Mouse (Mus musculus) spleen, postnatal 4 days (tissue): Measurements from ENCODE around the gene Syt8.

Source experiments
- DNase-seq, 2 experiments: peaks; one replicate each; pipeline ENCODE4 v3.0.0; 2022; ENCODE audit warnings: low spot score in 2 of 2

The Syt8 gene

GRCm38 (mm10) chr7:142476271-142476670 lies 41.6 kb downstream of the Syt8 start:
- DNase-seq, result no peak

- no peak for DNase-seq
Measured at GRCm38 (mm10) chr7:142476795-142477452, 42.3 kb downstream of the Syt8 start.

- DNase-seq, result no peak
Measured at GRCm38 (mm10) chr7:142478001-142478400, 43.4 kb downstream of the Syt8 start.

- DNase-seq, result no peak
Measured at GRCm38 (mm10) chr7:142478574-142478973, 43.9 kb downstream of the Syt8 start.

DNA sequence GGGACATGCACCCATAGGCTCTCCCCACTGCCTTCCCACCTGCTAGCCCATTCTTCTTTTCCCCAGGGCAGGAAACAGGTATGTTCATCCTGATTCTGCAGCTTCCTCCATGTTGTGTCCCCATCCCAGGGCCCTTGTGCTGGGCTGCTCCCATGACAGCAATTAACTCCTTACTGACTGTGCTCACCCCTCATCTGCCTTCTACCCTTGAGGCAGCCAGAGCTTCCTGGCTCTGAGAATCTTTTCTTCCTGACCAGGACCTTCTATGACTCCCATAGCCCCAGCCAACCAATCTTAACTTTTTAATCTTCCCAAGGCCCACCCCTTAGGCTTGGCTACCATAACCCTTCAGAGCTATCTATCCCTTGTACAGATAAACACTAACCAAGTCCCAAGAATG lies 44.7 kb downstream of the Syt8 start:
- no peak for DNase-seq

DNA sequence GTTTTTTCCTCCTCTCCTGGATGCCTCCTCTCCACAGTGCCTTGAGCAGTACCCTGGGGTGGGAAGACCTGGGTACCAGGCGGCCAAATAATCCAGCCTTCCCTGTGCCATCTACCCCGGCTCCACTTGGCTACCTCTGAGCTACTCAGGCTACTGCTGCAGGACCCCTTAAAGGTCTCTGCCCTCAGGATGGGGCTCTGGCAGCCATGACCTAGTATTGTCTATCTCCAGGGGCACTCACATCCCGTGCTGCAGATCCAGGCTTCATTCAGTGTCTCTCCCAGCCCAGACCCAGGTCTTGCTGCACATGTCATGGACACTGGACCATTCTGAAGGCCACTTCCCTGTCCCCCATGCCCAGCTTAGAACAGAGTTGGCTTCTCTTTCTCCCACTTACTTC lies 45.2 kb downstream of the Syt8 start:
- DNase-seq, result no peak

DNA sequence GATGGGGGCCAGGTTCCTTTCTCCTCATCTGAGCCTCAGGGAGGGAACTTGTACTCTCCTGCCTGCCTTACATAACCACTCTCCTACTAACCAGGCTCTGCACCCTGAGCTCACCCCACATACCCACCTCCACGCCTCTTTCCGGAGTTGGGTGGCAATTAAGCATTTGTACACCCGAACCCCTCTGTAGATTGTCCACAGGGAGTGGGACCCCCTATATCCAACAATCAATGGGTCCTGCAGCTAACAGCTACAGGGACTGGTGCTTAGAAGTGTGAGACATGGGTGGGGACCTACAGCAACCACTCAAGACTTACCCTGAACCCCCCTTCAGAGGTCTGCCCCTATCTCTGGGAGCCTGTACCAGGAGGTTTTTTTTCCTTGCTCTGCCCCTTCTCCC lies 46.0 kb downstream of the Syt8 start:
- DNase-seq, result no peak

- DNase-seq, result no peak
Measured at GRCm38 (mm10) chr7:142481186-142481567, 46.5 kb downstream of the Syt8 start.

DNA sequence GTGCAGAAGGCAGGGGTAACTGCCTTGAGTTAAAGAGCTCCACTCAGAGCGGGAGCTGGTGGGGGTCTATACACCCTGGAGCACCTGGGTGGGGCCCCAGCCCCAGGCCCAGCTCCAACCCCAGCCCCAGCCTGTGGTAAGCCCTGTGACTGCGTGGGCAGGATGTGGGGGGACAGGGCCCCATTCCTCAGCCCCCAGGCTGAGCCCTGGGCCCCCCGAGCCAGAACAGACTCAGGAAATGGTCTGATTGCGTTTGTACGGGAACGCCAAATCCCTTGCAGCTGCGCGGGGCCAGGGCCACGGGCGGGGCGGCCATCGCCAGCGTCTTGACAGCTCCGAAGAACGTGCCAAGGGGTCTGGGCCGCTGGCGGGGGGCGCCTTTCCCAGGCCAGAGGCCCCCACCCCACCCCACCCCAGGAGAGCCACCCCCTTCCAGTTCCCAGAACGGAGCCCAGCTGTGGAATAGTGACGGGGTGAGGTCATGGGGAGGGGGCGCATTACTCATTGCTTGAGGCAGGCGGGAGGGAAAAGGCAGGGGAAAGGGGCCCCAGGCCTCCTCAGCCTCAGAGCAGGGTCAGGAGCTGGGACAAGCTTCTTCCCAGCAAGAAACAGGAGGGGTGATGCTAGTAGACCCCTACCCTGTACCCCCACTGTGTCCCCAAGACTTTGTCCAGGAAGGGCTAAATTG lies 47.1 kb downstream of the Syt8 start:
- DNase-seq, result no peak

- DNase-seq, result no peak
Measured at GRCm38 (mm10) chr7:142482256-142482609, 47.6 kb downstream of the Syt8 start.

GRCm38 (mm10) chr7:142483136-142483535 lies 48.5 kb downstream of the Syt8 start:
- no peak for DNase-seq

GRCm38 (mm10) chr7:142484780-142485179 lies 50.1 kb downstream of the Syt8 start:
- DNase-seq, result no peak

DNA sequence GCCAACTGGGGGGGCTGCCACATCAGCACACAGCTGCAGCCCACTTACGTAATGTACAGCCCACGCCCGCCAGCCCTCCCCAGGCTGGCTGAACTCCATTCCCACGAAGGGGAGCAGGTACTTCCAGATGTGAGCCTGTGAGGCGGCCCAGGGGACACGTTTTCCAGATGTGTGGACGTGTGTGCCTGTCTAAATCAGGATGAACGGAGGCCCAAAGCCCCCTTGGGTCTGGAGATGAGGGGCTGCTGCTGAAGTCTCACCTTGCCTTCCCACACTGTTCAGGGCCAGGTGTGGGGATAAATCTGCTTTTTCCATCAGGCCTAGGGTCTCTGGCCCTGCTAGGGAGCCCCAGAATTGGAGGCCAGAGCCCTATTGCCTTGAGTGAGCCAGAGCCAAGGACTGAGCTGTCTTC lies 52.1 kb downstream of the Syt8 start:
- DNase-seq, result no peak

GRCm38 (mm10) chr7:142487341-142487859 lies 52.8 kb downstream of the Syt8 start:
- no peak for DNase-seq

DNA sequence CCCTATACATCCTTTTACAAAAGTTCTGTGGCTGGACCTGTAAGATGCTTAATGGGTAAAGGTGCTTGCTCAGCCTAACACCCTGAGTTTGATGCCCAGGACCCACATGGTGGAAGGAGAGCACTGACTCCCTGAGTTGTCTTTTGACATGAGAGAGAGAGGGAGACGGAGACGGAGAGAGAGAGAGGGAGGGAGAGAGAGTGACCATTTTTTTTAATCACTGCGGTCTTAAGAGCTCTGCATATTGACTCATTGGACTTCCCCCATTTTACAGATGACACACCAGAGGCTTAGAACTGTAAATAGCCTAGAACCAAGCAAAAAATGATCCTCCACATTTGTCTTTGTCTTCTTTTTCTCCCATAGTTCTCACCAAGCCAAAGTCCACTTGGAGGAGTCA lies 53.4 kb downstream of the Syt8 start:
- DNase-seq, result no peak
